20 mouse cellular contexts compared by ENCODE assay signal in the genomic region with DNA sequence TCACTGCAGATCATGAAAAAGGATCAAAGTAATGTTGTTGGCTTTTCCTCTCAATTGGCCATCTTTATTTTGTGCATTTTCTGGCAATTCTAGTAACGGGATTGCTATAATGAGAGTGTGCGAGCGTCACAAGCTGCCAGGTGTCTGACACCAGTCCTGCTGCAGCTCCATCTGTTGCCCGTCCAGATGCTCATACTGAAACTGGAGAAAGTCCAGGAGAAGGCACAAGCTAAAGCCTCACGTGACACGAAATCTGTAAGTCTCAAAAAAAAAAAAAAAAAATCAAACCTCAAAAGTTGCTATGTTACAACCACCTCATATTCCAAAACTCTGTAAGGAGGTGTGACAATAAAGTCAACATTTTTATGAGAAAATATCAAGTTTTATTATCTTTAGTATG. TPM values are rescaled to one million over a fixed set of nuclear protein-coding genes. Genes with fewer than 3 reads are reported as not detected.
A peak's percentile ranks its signal among the peaks of the same experiment; 100 is the strongest.
DNase-seq lines count a peak whose midpoint lies in the region; ATAC-seq and TF ChIP-seq lines count a peak whose summit lies in the region.
"Had no signal": no experiment of that assay in that cellular context is flagged by ENCODE, and none has a peak within 500 bp of the region (broad histone marks: within the 10 kb centered on the region; RNA-seq: fewer than 3 reads in every experiment).

No protein-coding gene starts in this region.

- 0 out of 2 replicates have a peak overlapping the region, but pooled peaks have one; percentile 9 for H3K27ac ChIP-seq in forebrain, embryonic 14.5 days (ENCODE audit: low read depth, low read length)
- H3K27ac ChIP-seq in forebrain, embryonic 11.5 days (ENCODE audit: low read depth, low read length) = no peak overlapping the region
- H3K27ac ChIP-seq in hindbrain, embryonic 14.5 days = no peak overlapping the region
- H3K27ac ChIP-seq in hindbrain, embryonic 13.5 days = no peak overlapping the region
- H3K27ac ChIP-seq in small intestine, adult 2 months (ENCODE audit: insufficient read depth, low read depth, low read length) = peak overlapping the region; percentile 93; the same call in 1 of the 2 replicates
- H3K27ac ChIP-seq: hindbrain, embryonic 10.5 days; neural tube, embryonic 12.5 days had no signal

- no peaks in the 10 kb centered on the region for H3K36me3 ChIP-seq in forebrain, embryonic 14.5 days (ENCODE audit: control insufficient read depth, insufficient read depth, low read length)
- H3K36me3 ChIP-seq in forebrain, embryonic 11.5 days (ENCODE audit: control insufficient read depth, insufficient read depth, low read length) = no peaks in the 10 kb centered on the region; the same call in 1 of the 2 replicates
- peaks cover 18% of the 10 kb centered on the region for H3K36me3 ChIP-seq in hindbrain, embryonic 14.5 days (replicated peaks; ENCODE audit: control insufficient read depth, insufficient read depth)
- peaks cover 30% of the 10 kb centered on the region for H3K36me3 ChIP-seq in hindbrain, embryonic 13.5 days
- H3K36me3 ChIP-seq in small intestine, adult 2 months (ENCODE audit: control insufficient read depth, insufficient read depth, low read length) = peaks cover 18% of the 10 kb centered on the region

- peak; percentile 74 for DNase-seq in forebrain, embryonic 14.5 days (ENCODE audit: low spot score)
- no peak for DNase-seq in forebrain, embryonic 11.5 days (ENCODE audit: low spot score)
- peak; percentile 35 for DNase-seq in hindbrain, embryonic 14.5 days (ENCODE audit: low spot score)
- DNase-seq in retina, adult 2 months (ENCODE audit: low read depth, low spot score) = peak; percentile 13
- no peak for DNase-seq in retina, postnatal 1 day
- no peak for DNase-seq in cerebellum, adult 9-10 months
- DNase-seq: adrenal gland, postnatal 14 days; cerebellum, adult 11-12 months; cerebellum, postnatal 25 days; embryo, embryonic 11 days; kidney, adult 9 months; kidney, postnatal 36 days; thymus, postnatal 36 days had no signal

- peaks cover 3% of the 10 kb centered on the region; the same call in 1 of the 2 replicates for H3K4me1 ChIP-seq in forebrain, embryonic 14.5 days (ENCODE audit: control insufficient read depth, insufficient read depth, low read length)
- 0 out of 2 replicates have a peak, but pooled peaks cover 3% of the 10 kb centered on the region for H3K4me1 ChIP-seq in forebrain, embryonic 11.5 days (replicated peaks; ENCODE audit: control insufficient read depth, insufficient read depth, low read length)
- 0 out of 2 replicates have a peak, but pooled peaks cover 5% of the 10 kb centered on the region for H3K4me1 ChIP-seq in hindbrain, embryonic 14.5 days (replicated peaks; ENCODE audit: control insufficient read depth, insufficient read depth, low read length)
- H3K4me1 ChIP-seq in hindbrain, embryonic 13.5 days (replicated peaks) = peaks cover 11% of the 10 kb centered on the region; the same call in 1 of the 2 replicates
- peaks cover 24% of the 10 kb centered on the region for H3K4me1 ChIP-seq in small intestine, adult 2 months (ENCODE audit: control insufficient read depth, insufficient read depth, insufficient read length, low read length)
- H3K4me1 ChIP-seq: neural tube, embryonic 12.5 days had no signal

- no peak for TF ChIP-seq POLR2A in small intestine, adult 2 months (IDR thresholded peaks at IDR 0.05; ENCODE audit: low read depth, low read length)

- no peak for TF ChIP-seq CTCF in small intestine, adult 2 months (IDR thresholded peaks at IDR 0.05; ENCODE audit: extremely low read depth, insufficient read length, insufficient replicate concordance, low read depth, low read length)

- no peak overlapping the region for H3K9ac ChIP-seq in forebrain, embryonic 14.5 days (ENCODE audit: low read length)
- no peak overlapping the region for H3K9ac ChIP-seq in forebrain, embryonic 11.5 days (ENCODE audit: low read length)
- H3K9ac ChIP-seq in hindbrain, embryonic 14.5 days = no peak overlapping the region
- no peak overlapping the region for H3K9ac ChIP-seq in hindbrain, embryonic 13.5 days
- H3K9ac ChIP-seq: liver, embryonic 15.5 days; neural tube, embryonic 12.5 days had no signal

- ATAC-seq in forebrain, embryonic 14.5 days = peak; percentile 44; the same call in 1 of the 2 replicates
- no peak for ATAC-seq in forebrain, embryonic 11.5 days (replicated peaks; ENCODE audit: low FRiP score)
- ATAC-seq in hindbrain, embryonic 14.5 days (ENCODE audit: low FRiP score) = no peak
- no peak for ATAC-seq in hindbrain, embryonic 13.5 days (ENCODE audit: low FRiP score)
- ATAC-seq: lung, postnatal 0 days had no signal

- H3K27me3 ChIP-seq in forebrain, embryonic 14.5 days (replicated peaks; ENCODE audit: control insufficient read depth, insufficient read depth, low read length) = no peaks in the 10 kb centered on the region
- no peaks in the 10 kb centered on the region for H3K27me3 ChIP-seq in forebrain, embryonic 11.5 days (ENCODE audit: control insufficient read depth, insufficient read depth, low read length)
- no peaks in the 10 kb centered on the region for H3K27me3 ChIP-seq in hindbrain, embryonic 14.5 days (ENCODE audit: control insufficient read depth, insufficient read depth, low read length)
- H3K27me3 ChIP-seq in hindbrain, embryonic 13.5 days = no peaks in the 10 kb centered on the region
- H3K27me3 ChIP-seq in small intestine, adult 2 months (ENCODE audit: control insufficient read depth, insufficient read depth, low read length) = no peaks in the 10 kb centered on the region
- H3K27me3 ChIP-seq: liver, embryonic 15.5 days; neural tube, embryonic 12.5 days had no signal

- no peaks in the 10 kb centered on the region for H3K9me3 ChIP-seq in forebrain, embryonic 14.5 days (replicated peaks; ENCODE audit: control insufficient read depth, low read length)
- H3K9me3 ChIP-seq in forebrain, embryonic 11.5 days (ENCODE audit: control insufficient read depth, low read length) = no peaks in the 10 kb centered on the region
- H3K9me3 ChIP-seq in hindbrain, embryonic 14.5 days (ENCODE audit: control insufficient read depth, low read length) = no peaks in the 10 kb centered on the region
- no peaks in the 10 kb centered on the region for H3K9me3 ChIP-seq in hindbrain, embryonic 13.5 days
- H3K9me3 ChIP-seq: hindbrain, embryonic 10.5 days; liver, embryonic 15.5 days; neural tube, embryonic 12.5 days had no signal

- whole genome bisulfite sequencing in forebrain, embryonic 14.5 days = 76% methylated on average over 6 of the region's 6 CpGs
- WGBS in forebrain, embryonic 11.5 days = 96% methylated on average over 6 of the region's 6 CpGs
- WGBS in hindbrain, embryonic 14.5 days = 89% methylated on average over 6 of the region's 6 CpGs
- WGBS in hindbrain, embryonic 13.5 days = 86% methylated on average over 6 of the region's 6 CpGs
- 83% methylated on average over 6 of the region's 6 CpGs for WGBS in small intestine, adult 2 months

- H3K4me3 ChIP-seq in forebrain, embryonic 14.5 days (ENCODE audit: low read depth, low read length) = no peak overlapping the region
- no peak overlapping the region for H3K4me3 ChIP-seq in forebrain, embryonic 11.5 days (ENCODE audit: low read depth, low read length)
- no peak overlapping the region for H3K4me3 ChIP-seq in hindbrain, embryonic 14.5 days (replicated peaks; ENCODE audit: low read length)
- no peak overlapping the region for H3K4me3 ChIP-seq in hindbrain, embryonic 13.5 days
- no peak overlapping the region for H3K4me3 ChIP-seq in small intestine, adult 2 months (ENCODE audit: low read depth, low read length)
- H3K4me3 ChIP-seq: hindbrain, embryonic 10.5 days; liver, embryonic 15.5 days; neural tube, embryonic 12.5 days had no signal

- no peak overlapping the region for H3K4me2 ChIP-seq in forebrain, embryonic 14.5 days (ENCODE audit: low read length)
- no peak overlapping the region for H3K4me2 ChIP-seq in forebrain, embryonic 11.5 days (ENCODE audit: low read depth, low read length, severe bottlenecking)
- H3K4me2 ChIP-seq in hindbrain, embryonic 14.5 days (replicated peaks) = no peak overlapping the region
- H3K4me2 ChIP-seq in hindbrain, embryonic 13.5 days = no peak overlapping the region
- H3K4me2 ChIP-seq: liver, embryonic 15.5 days; midbrain, embryonic 11.5 days; neural tube, embryonic 12.5 days had no signal

RNA-seq across cellular contexts. Expression of a gene that starts 29.5 kb away (rescaled TPM):
- polyA plus RNA-seq in forebrain, embryonic 14.5 days (2014; fragmentation: Nextera tagmentation; extraction: Ambion mirVana) = 108 and 113 TPM in 2 replicates
- 63.0 and 71.4 TPM in 2 replicates for polyA plus RNA-seq in forebrain, embryonic 11.5 days (2014; fragmentation: Nextera tagmentation; extraction: Ambion mirVana)
- 121 and 139 TPM in 2 replicates for polyA plus RNA-seq in hindbrain, embryonic 14.5 days (2014; fragmentation: Nextera tagmentation; extraction: Ambion mirVana)
- polyA plus RNA-seq in hindbrain, embryonic 13.5 days (2015; fragmentation: Nextera tagmentation; extraction: Ambion mirVana) = 184 and 196 TPM in 2 replicates
- polyA plus RNA-seq in small intestine, adult 2 months (2012; rRNA removed) = 13.0 and 34.8 TPM in 2 replicates

RNA-seq across cellular contexts. Expression of a gene that starts 50.8 kb away (rescaled TPM):
- polyA plus RNA-seq in forebrain, embryonic 14.5 days (2014; fragmentation: Nextera tagmentation; extraction: Ambion mirVana) = 38.3 and 50.1 TPM in 2 replicates
- polyA plus RNA-seq in forebrain, embryonic 11.5 days (2014; fragmentation: Nextera tagmentation; extraction: Ambion mirVana) = 26.4 and 27.7 TPM in 2 replicates
- 37.8 and 42.3 TPM in 2 replicates for polyA plus RNA-seq in hindbrain, embryonic 14.5 days (2014; fragmentation: Nextera tagmentation; extraction: Ambion mirVana)
- 35.6 and 41.1 TPM in 2 replicates for polyA plus RNA-seq in hindbrain, embryonic 13.5 days (2015; fragmentation: Nextera tagmentation; extraction: Ambion mirVana)
- polyA plus RNA-seq in small intestine, adult 2 months (2012; rRNA removed) = 11.3 and 19.6 TPM in 2 replicates

Comparison
In these comparisons a context has a peak if more than half of its experiments do, and no peak if none do; other contexts are left out.
1. DNase-seq: peak in forebrain, embryonic 14.5 days (single experiment), hindbrain, embryonic 14.5 days (single experiment) and retina, adult 2 months (single experiment); none in forebrain, embryonic 11.5 days (single experiment), retina, postnatal 1 day (single experiment) and cerebellum, adult 9-10 months (single experiment).
2. H3K27ac ChIP-seq: peak in forebrain, embryonic 14.5 days (single experiment) and small intestine, adult 2 months (single experiment); none in forebrain, embryonic 11.5 days (single experiment), hindbrain, embryonic 14.5 days (single experiment) and hindbrain, embryonic 13.5 days (single experiment).